Mouse (Mus musculus) kidney, embryonic 16.5 days (tissue): ENCODE measurements at regions not wholly inside any gene's neighbourhood (a gene's known extent, or its start where the extent isn't known, plus 50 kb on each side); places are given as distances from the start of the nearest gene placed in this dataset.

Source experiments
- ATAC-seq: fragments of 200-750 bp; cut with Nextera tagmentation; 2 replicates; pipeline ENCODE4 v1.8.0; 2017; ENCODE audit warnings: moderate TSS enrichment; ENCODE audit not compliant: low FRiP score, low TSS enrichment
- H3K27ac ChIP-seq: fragments of 300-500 bp; sonication (generic); 2 replicates; pipeline ENCODE4 v1.5.1; 2014; ENCODE audit warnings: low read length
- H3K27me3 ChIP-seq: fragments of 300-500 bp; sonication (generic); 2 replicates; pipeline ENCODE4 v1.6.1; 2014; ENCODE audit warnings: low read length, control low read depth, mixed read lengths; ENCODE audit not compliant: insufficient read depth
- H3K36me3 ChIP-seq: fragments of 300-500 bp; sonication (generic); 2 replicates; pipeline ENCODE4 v1.6.1; 2014; ENCODE audit warnings: low read length, control low read depth, mixed read lengths; ENCODE audit not compliant: insufficient read depth
- H3K4me1 ChIP-seq: fragments of 300-500 bp; sonication (generic); 2 replicates; pipeline ENCODE4 v1.6.1; 2014; ENCODE audit warnings: low read length, control low read depth, mixed read lengths; ENCODE audit not compliant: insufficient read depth
- H3K4me2 ChIP-seq: fragments of 300-500 bp; sonication (generic); replicated peaks from 2 replicates; pipeline ENCODE4 v1.6.1; 2014; ENCODE audit warnings: low read depth, low read length
- H3K4me3 ChIP-seq: fragments of 300-500 bp; sonication (generic); 2 replicates; pipeline ENCODE4 v1.5.1; 2014; ENCODE audit warnings: mild to moderate bottlenecking, low read length
- H3K9ac ChIP-seq: fragments of 300-500 bp; sonication (generic); replicated peaks from 2 replicates; pipeline ENCODE4 v1.6.1; 2014; ENCODE audit warnings: low read length
- H3K9me3 ChIP-seq: fragments of 300-500 bp; sonication (generic); 2 replicates; pipeline ENCODE4 v1.6.1; 2016; ENCODE audit warnings: low read length, control low read depth
- WGBS: fragments of 180-500 bp; shearing (Covaris S2); extraction: QIAGEN DNeasy Blood & Tissue Kit; methylation state at CpG from one replicate; pipeline ENCODE4 v1.1.7; 2014; 5-methylcytosine and 5-hydroxymethylcytosine counted together

DNA sequence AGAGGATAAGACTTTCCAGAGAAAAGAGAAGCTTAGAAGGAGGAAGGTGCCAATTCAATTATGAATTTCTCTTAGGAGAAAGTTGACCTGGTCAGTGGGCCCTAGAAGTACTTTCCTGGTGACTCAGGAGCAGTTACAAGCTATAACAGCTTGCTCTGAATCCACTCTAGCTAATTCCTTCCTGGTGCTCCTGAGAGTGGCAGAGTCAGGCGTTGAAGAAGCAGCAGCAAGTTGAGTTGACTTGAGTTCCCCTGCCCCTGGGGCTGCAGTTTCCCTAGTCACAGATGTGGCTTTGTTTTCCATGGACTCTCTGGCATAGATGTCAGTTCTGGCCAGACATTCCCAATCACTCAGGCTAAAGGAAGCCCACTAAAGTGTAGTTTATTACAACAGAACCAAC, 85.9 kb downstream of the Osr1 start:
- Histone ChIP-seq H3K9ac (no peak overlapping the region), H3K27ac (no peak overlapping the region), H3K9me3 (no peaks in the 10 kb centered on the region), H3K4me2 (no peak overlapping the region), H3K27me3 (no peaks in the 10 kb centered on the region), H3K4me1 (peaks cover 17% of the 10 kb centered on the region), H3K36me3 (no peaks in the 10 kb centered on the region), H3K4me3 (no peak overlapping the region)
- no peak for ATAC-seq
- 59% methylated on average over 1 of the region's 1 CpGs for WGBS

DNA sequence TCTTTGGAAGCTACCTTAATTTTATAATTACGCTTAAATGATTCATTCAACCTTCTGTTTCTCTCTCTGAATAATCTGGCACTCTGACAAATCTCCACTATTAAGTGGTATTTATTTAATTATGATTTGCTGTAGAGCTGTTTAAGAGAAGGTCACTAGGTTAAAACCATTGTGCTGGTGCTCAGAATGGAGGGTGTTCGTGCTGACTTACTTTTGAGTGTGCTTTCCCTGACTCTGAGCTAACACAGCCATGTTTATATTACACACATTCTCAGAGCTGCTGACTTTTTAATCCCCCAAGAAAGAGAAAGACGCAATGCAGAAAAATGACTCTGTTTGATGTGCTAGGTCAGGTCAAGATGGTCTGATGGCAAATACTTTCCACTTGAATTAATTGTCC, 86.4 kb downstream of the Osr1 start:
- Histone ChIP-seq H3K9ac (no peak overlapping the region), H3K27me3 (no peaks in the 10 kb centered on the region), H3K27ac (no peak overlapping the region), H3K36me3 (no peaks in the 10 kb centered on the region), H3K4me3 (no peak overlapping the region), H3K4me1 (peaks cover 17% of the 10 kb centered on the region), H3K4me2 (no peak overlapping the region), H3K9me3 (no peaks in the 10 kb centered on the region)
- 42% methylated on average over 3 of the region's 3 CpGs for WGBS
- ATAC-seq, result no peak

DNA sequence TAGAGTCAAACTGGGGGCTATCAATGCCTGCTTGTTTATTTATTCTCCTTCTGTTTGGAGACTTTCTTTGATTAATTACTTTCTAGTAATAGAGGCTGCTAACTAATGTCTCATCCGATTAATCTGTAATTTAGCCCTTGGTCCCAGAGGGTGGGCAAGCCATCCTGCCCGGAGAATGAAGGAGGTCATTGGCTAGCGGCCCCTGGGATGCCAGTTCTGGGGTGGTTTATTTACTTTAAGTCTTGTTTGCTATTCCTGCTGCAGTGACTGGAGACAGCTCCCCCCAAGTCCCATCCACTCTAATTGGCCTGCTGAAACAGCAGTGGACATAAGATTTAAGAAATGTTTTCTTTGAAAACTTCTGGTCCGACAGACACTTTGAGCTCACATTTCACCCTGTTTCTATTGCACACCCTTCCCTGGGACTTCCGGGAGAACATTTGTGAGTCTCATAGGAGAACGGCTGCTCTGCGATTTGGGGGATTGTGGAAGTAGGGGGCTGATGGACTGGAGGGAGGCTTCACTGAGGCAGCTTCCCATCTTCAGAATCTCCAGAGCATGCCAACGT, 87.4 kb downstream of the Osr1 start:
- Histone ChIP-seq H3K4me2 (peak overlapping the region; percentile 26), H3K4me3 (no peak overlapping the region), H3K27ac (no peak overlapping the region), H3K9ac (no peak overlapping the region), H3K4me1 (peaks cover 17% of the 10 kb centered on the region), H3K27me3 (no peaks in the 10 kb centered on the region), H3K36me3 (no peaks in the 10 kb centered on the region), H3K9me3 (no peaks in the 10 kb centered on the region)
- ATAC-seq, result peak; percentile 54; the same call in 1 of the 2 replicates
- WGBS, result 13% methylated on average over 8 of the region's 8 CpGs

DNA sequence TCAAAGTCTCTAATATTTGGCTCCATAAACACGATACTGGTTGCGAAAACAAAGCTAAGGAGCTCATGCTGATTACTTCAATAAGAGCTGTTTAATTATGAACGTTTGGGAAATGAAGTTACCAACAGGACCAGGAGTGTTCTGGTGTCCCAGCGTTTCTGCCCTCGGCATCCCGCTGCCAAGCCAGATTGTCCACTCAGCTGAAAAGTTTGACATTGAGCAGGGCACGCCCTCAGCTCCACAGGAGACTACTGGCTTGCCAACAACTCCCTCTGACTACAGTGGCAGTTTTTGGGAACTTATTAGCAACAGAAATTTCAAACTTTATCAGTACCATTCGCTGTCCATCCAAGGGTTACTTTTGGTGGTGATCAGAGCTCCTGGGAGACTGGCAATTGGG, 87.9 kb downstream of the Osr1 start:
- 50% methylated on average over 8 of the region's 8 CpGs for WGBS
- H3K4me3 ChIP-seq, result no peak overlapping the region
- no peaks in the 10 kb centered on the region for H3K9me3 ChIP-seq
- H3K9ac ChIP-seq, result no peak overlapping the region
- no peak overlapping the region for H3K27ac ChIP-seq
- H3K27me3 ChIP-seq, result no peaks in the 10 kb centered on the region
- no peaks in the 10 kb centered on the region for H3K36me3 ChIP-seq
- H3K4me2 ChIP-seq, result peak overlapping the region; percentile 26
- peaks cover 17% of the 10 kb centered on the region for H3K4me1 ChIP-seq
- no peak for ATAC-seq

DNA sequence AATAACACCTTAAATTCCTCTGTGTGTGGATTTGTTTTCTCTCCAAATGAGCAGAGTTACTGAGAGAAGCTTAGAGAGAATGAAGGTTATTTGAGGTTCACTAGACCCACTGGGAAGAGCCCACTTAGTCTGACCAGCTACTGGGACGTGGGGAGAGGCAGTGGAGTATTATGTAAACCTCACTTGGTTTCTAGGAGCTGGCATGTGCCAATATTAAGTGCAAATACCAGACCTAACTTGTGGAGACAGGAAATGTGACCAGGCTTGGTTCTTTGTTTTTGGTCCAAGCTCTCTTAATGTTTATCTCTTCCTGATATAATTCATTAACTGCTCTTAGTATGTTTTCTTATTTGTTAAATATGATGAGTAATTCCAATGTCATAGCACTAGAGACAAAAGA, 90.4 kb downstream of the Osr1 start:
- Histone ChIP-seq H3K9ac (no peak overlapping the region), H3K4me1 (peaks cover 17% of the 10 kb centered on the region), H3K4me3 (no peak overlapping the region), H3K27me3 (no peaks in the 10 kb centered on the region), H3K9me3 (no peaks in the 10 kb centered on the region), H3K4me2 (no peak overlapping the region), H3K27ac (no peak overlapping the region), H3K36me3 (no peaks in the 10 kb centered on the region)
- no peak for ATAC-seq
- 38% methylated on average over 1 of the region's 1 CpGs for WGBS

DNA sequence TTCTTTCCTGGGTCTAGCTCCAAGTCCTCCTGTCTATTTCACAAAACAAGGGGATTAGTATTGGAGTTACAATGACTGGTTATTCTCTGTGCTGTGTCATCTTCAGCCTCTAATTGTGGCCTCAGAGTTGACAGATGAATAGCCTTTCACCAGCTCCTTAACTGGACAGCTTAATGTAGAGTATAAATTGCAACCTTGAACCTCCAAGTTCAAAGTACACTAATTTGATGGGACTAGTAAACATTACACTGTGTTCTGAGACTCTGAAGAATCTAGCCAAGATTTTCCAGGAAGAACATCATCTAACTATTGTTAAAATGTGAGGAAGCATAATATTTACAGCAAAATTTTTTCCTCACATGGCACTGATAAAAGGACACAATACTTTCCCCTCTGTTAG, 118.9 kb downstream of the Osr1 start:
- no peak overlapping the region for H3K9ac ChIP-seq
- no peak overlapping the region for H3K4me2 ChIP-seq
- no peaks in the 10 kb centered on the region for H3K9me3 ChIP-seq
- H3K4me1 ChIP-seq, result no peaks in the 10 kb centered on the region
- H3K27me3 ChIP-seq, result no peaks in the 10 kb centered on the region
- no peaks in the 10 kb centered on the region for H3K36me3 ChIP-seq
- no peak overlapping the region for H3K27ac ChIP-seq
- no peak for ATAC-seq
- H3K4me3 ChIP-seq, result no peak overlapping the region

DNA sequence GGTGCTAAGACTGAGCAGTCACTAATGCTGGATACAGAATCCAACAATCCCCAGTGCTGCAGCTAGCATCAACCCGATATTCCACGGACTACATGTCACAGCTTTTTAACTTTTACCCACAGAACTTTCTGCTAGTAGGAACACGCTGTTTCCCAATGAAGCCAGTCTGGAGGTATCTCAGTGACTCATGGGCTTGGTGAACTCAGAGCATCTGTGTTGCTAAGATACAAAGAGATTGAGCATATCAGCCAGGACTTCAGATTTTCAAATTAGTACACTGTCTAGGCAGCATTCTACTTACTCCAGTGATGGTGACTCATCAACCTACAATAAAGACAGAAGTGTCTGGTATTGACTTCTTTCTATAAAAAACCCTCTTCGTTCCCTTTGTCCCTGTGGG, 119.6 kb downstream of the Osr1 start:
- Histone ChIP-seq H3K4me2 (no peak overlapping the region), H3K27ac (no peak overlapping the region), H3K27me3 (no peaks in the 10 kb centered on the region), H3K36me3 (no peaks in the 10 kb centered on the region), H3K4me3 (no peak overlapping the region), H3K9ac (no peak overlapping the region), H3K4me1 (no peaks in the 10 kb centered on the region), H3K9me3 (no peaks in the 10 kb centered on the region)
- 89% methylated on average over 4 of the region's 4 CpGs for WGBS
- ATAC-seq, result no peak

DNA sequence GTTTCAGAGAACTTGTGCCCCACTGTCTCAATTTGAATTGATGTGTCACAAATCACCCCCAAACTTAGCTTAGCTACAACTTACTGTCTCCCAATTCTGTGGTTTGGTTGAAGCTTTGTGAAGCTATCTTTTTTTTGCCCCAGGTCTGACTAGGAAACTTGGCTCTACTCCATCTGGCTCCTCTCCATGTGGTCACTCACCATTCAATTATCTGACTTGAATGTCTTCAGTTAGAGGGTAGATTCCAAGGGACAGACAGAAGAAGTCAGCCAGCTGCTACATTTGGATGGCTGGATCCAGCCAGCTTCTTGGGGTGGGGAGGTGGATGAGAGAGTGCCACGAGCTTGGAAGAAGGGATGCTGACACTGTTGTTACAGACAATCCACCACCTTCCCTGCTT, 163.0 kb downstream of the Osr1 start:
- Histone ChIP-seq H3K4me1 (no peaks in the 10 kb centered on the region), H3K9ac (no peak overlapping the region), H3K4me2 (no peak overlapping the region), H3K27me3 (no peaks in the 10 kb centered on the region), H3K36me3 (no peaks in the 10 kb centered on the region), H3K9me3 (no peaks in the 10 kb centered on the region), H3K4me3 (no peak overlapping the region), H3K27ac (no peak overlapping the region)
- ATAC-seq, result no peak
- 56% methylated on average over 1 of the region's 1 CpGs for WGBS

DNA sequence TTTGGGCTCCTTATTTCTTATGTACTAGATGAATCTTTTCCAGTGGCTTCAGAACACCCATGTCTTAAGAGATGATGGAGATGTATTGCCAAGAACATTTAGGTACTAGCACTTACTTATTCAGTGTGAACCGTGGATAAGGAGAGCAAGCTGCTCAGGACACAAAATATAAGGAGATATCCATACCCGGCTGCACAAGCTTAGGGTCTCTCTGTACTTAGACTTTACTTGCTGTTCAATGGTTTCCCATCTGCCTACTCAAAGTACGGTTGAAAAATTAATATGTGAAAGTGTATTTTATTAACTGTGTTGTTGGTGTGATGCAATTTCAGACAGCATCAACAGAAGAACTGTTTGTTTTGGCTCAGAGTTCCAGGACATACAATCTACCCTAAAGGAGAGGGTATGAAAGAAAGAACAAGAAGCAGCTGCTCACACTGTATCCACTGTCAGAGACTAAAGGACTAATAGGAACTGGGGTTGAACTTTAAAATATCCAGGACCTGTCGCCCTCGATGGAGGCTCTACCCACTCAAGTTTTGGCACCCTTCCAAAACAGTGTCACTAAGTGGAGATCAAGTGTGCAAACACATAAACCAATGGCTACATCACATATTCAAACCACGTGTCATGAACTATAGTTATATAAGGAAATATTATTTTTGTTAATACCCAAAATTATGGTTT, 174.9 kb downstream of the Osr1 start:
- Histone ChIP-seq H3K9me3 (no peaks in the 10 kb centered on the region), H3K27me3 (no peaks in the 10 kb centered on the region)
- ATAC-seq, result peak; percentile 54; the same call in 1 of the 2 replicates

DNA sequence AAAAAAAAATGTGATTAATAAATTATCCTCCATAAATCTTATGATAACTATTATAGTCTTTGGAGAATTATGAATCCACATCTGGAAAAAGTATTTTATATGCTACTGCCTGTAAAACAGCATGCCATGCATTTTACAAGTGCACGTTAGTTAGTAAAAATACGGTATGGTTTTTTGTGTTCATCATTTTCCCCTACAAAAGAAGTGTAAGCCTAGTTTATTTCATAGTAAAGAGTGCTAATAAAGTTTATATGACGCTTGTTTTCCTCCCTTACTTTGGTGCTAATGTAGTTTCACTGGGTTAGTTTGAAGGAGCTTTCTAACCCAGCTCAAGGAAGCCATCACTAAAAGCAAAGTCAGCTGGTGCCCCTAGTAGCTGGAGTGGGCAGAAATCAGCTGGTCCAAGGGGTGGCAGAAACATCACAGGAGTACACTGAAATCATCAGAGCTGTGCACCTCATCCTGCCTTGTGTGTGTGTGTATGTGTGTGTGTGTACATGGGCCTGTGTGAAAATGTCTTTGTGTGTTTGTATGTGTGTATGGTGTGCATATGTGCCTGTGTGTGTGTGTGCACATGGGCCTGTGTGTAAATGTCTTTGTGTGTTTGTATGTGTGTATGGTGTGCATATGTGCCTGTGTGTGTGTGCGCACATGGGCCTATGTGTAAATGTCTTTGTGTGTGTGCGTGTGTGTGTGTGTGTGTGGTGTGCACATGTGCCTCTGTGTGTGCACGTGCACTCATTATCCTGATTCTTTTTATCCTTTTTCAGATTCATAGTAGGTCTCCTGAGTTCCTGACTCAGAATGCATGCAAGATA, 181.6 kb downstream of the Osr1 start:
- Histone ChIP-seq H3K9me3 (no peaks in the 10 kb centered on the region), H3K27me3 (no peaks in the 10 kb centered on the region), H3K9ac (no peak overlapping the region), H3K4me3 (no peak overlapping the region), H3K36me3 (no peaks in the 10 kb centered on the region), H3K27ac (no peak overlapping the region), H3K4me2 (no peak overlapping the region), H3K4me1 (no peaks in the 10 kb centered on the region)
- ATAC-seq, result no peak
- WGBS, result 77% methylated on average over 6 of the region's 6 CpGs

More for the DNA sequence above, 174.9 kb downstream of the Osr1 start:
- no peaks in the 10 kb centered on the region for H3K36me3 ChIP-seq
- no peak overlapping the region for H3K27ac ChIP-seq
- no peak overlapping the region for H3K9ac ChIP-seq
- WGBS, result 58% methylated on average over 6 of the region's 6 CpGs
- no peak overlapping the region for H3K4me2 ChIP-seq
- H3K4me3 ChIP-seq, result no peak overlapping the region
- no peaks in the 10 kb centered on the region for H3K4me1 ChIP-seq
